Mouse (Mus musculus) limb, embryonic 11.5 days (tissue): ENCODE data around the gene Dmc1. TPM values are rescaled to one million over a fixed set of nuclear protein-coding genes. Genes with fewer than 3 reads are reported as not detected.

Experiments used
- ATAC-seq: fragments of 200-750 bp; cut with Nextera tagmentation; 2 replicates; pipeline ENCODE4 v1.8.0; 2017; ENCODE audit warnings: low read depth; ENCODE audit not compliant: insufficient number of reproducible peaks, low FRiP score, low TSS enrichment
- DNase-seq: peaks from one replicate; pipeline ENCODE4 v3.0.0-alpha.2; 2015; ENCODE audit warnings: low spot score
- H3K27ac ChIP-seq: fragments of 300-500 bp; sonication (generic); replicated peaks from 2 replicates; pipeline ENCODE4 v1.5.1; 2014; ENCODE audit warnings: low read depth, mild to moderate bottlenecking, low read length
- H3K27me3 ChIP-seq: fragments of 300-500 bp; sonication (generic); 2 replicates; pipeline ENCODE4 v1.6.1; 2014; ENCODE audit warnings: mild to moderate bottlenecking, low read length, mixed read lengths; ENCODE audit not compliant: control insufficient read depth, insufficient read depth
- H3K36me3 ChIP-seq: fragments of 300-500 bp; sonication (generic); 2 replicates; pipeline ENCODE4 v1.6.1; 2014; ENCODE audit warnings: mild to moderate bottlenecking, low read length, moderate library complexity, mixed read lengths; ENCODE audit not compliant: control insufficient read depth, insufficient read depth
- H3K4me1 ChIP-seq: fragments of 300-500 bp; sonication (generic); 2 replicates; pipeline ENCODE4 v1.6.1; 2014; ENCODE audit warnings: low read length, mixed read lengths; ENCODE audit not compliant: control insufficient read depth, insufficient read depth
- H3K4me2 ChIP-seq: fragments of 300-500 bp; sonication (generic); 2 replicates; pipeline ENCODE4 v1.6.1; 2014; ENCODE audit warnings: low read depth, mild to moderate bottlenecking, moderate library complexity; ENCODE audit not compliant: severe bottlenecking
- H3K4me3 ChIP-seq: fragments of 300-500 bp; sonication (generic); 2 replicates; pipeline ENCODE4 v1.5.1; 2014; ENCODE audit warnings: low read depth, low read length
- H3K9ac ChIP-seq: fragments of 300-500 bp; sonication (generic); 2 replicates; pipeline ENCODE4 v1.6.1; 2014; ENCODE audit warnings: mild to moderate bottlenecking, low read length
- H3K9me3 ChIP-seq: fragments of 300-500 bp; sonication (generic); 2 replicates; pipeline ENCODE4 v1.6.1; 2016; ENCODE audit warnings: low read length; ENCODE audit not compliant: control insufficient read depth
- WGBS: fragments of 180-500 bp; shearing (Covaris S2); extraction: QIAGEN DNeasy Blood & Tissue Kit; methylation state at CpG from one replicate; pipeline ENCODE4 v1.1.7; 2014; 5-methylcytosine and 5-hydroxymethylcytosine counted together
- polyA plus RNA-seq: library from polyadenylated mRNA; unstranded; fragments of >200 nt; fragmentation: Nextera tagmentation; extraction: Ambion mirVana; gene quantifications from 2 replicates; pipeline ENCODE4 v1.2.1, GENCODE M21; 2014

The Dmc1 gene
- polyA plus RNA-seq, 1 experiment from 2014 or later, result 1.2 TPM

DNA sequence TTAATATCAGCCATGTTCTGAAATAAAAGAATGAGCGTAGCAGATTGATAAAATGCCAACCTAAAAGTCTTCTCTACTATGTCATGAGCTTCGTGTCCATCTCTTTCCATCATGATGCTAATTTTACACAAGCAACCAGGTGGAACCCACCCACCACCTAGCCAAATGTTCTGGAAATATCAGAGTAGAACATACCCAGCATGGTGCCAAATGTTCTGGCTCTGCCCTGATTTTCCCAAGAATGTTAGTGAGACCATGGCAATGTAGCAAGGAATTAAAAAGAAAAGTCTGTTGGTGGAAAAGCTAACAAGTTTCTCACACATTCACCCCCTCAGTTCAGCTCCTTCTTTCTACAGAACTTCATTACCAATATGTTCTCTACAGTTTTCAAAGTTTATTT lies 4.7 kb downstream of the Dmc1 start:
- peaks cover 4% of the 10 kb centered on the region; the same call in 1 of the 2 replicates for H3K9me3 ChIP-seq
- H3K4me3 ChIP-seq, result no peak overlapping the region
- no peak overlapping the region for H3K27ac ChIP-seq
- H3K4me1 ChIP-seq, result 0 out of 2 replicates have a peak, but pooled peaks cover 2% of the 10 kb centered on the region
- H3K27me3 ChIP-seq, result 0 out of 2 replicates have a peak, but pooled peaks cover 4% of the 10 kb centered on the region
- no peak for ATAC-seq
- H3K9ac ChIP-seq, result no peak overlapping the region
- no peak for DNase-seq
- no peak overlapping the region for H3K4me2 ChIP-seq
- H3K36me3 ChIP-seq, result no peaks in the 10 kb centered on the region
- 85% methylated on average over 2 of the region's 2 CpGs for WGBS

DNA sequence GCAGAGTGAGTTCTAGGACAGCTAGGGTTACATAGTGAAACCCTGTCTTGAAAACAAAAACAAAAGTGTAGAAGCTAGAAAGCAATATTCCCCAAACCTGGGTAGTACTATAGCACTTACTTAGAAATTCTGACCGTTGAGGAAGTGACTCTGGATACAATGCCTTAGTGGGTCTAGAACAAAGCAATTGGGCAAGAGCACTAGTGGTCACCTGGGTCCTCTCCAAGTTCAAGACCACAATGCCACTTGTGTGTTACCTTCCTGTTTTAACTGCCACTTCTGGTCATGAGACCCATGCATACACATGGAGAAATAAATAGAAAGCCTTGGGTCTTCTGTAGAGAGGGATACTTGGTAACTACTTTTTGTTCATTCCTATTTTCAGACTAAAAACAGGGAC lies 6.2 kb downstream of the Dmc1 start:
- DNase-seq (no peak), ATAC-seq (no peak)
- no peak overlapping the region for H3K27ac ChIP-seq
- no peak overlapping the region for H3K4me3 ChIP-seq
- no peaks in the 10 kb centered on the region for H3K4me1 ChIP-seq
- no peaks in the 10 kb centered on the region for H3K9me3 ChIP-seq
- no peak overlapping the region for H3K4me2 ChIP-seq
- no peaks in the 10 kb centered on the region for H3K27me3 ChIP-seq
- WGBS, result 88% methylated on average over 1 of the region's 1 CpGs
- H3K9ac ChIP-seq, result no peak overlapping the region
- H3K36me3 ChIP-seq, result no peaks in the 10 kb centered on the region

DNA sequence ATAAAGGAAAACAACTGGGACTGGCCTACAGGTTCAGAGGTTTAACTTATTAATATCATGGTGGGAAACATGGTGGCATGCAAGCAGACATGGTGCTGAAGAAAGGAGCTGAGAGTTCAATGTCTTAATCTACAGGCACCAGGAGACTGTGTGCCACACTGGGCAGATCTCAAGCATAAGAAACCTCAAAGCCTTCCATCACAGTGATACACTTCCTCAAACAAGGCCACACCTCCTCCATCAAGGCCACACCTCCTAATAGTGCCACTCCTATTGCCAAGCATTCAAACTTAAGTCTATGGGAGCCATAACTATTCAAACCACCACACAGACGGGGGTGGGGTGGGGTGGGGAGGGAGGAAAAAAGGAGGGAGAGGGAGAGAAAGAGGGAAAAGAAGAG lies 23.3 kb downstream of the Dmc1 start:
- no peaks in the 10 kb centered on the region for H3K9me3 ChIP-seq
- no peak overlapping the region for H3K9ac ChIP-seq
- 65% methylated on average over 1 of the region's 1 CpGs for WGBS
- no peak overlapping the region for H3K4me2 ChIP-seq
- no peak for ATAC-seq
- no peak for DNase-seq
- no peaks in the 10 kb centered on the region for H3K36me3 ChIP-seq
- H3K4me3 ChIP-seq, result no peak overlapping the region
- H3K27ac ChIP-seq, result no peak overlapping the region
- no peaks in the 10 kb centered on the region for H3K4me1 ChIP-seq
- H3K27me3 ChIP-seq, result no peaks in the 10 kb centered on the region

DNA sequence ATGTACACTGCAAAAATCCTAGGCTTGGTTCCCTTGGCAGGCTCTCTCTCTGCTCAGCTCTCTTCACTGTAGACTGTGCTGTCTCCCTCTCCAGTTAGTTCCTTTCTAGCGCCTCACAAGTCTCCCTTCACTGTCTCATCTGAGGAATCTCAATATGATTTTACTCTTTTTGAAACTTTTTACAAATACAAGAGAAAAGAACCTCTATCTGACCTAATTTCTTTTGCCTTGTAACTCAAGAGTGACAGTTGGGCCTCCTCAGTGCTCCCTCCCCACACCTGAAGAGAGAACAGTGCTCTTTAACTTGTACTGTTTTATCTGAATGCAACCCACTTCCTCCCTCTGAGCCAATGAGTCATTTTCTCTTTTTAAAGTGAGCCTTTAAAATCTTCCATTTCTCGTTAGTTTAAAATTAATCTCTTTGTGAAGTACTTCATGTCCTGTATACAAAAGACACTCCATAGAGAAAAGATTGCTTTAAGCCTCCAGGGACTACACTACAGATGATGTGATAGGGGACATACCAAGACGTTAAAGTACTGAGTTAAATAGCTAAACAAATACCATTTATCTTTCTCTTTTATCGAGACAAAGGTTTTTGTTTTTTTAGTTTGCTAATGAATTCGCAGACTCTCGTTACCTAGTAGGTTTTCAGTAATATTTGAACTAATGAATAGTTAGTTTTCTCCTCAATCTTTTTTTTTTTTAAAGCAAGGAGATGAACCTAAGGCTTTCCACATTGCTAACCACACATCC lies 27.1 kb downstream of the Dmc1 start:
- WGBS, result 78% methylated on average over 6 of the region's 6 CpGs
- H3K36me3 ChIP-seq, result no peaks in the 10 kb centered on the region

DNA sequence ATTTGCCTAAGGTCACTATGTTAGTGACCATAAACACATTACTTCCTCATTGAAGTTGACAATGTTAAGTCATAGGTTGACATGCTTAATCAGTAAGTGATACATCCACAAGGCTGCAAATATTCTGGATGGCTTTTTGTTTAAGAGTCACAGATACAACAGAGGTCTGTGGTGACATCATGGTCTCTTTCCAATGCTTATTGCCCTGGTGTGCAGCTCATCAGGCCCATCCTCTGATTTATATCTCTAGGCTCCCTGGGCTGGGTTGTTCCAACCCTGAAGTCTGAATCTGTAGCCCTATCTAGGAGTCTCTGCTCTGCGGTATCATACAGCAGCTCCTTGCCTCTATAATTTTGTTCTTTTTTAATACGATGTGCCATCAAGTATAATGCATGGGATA lies 28.0 kb downstream of the Dmc1 start:
- Histone ChIP-seq H3K4me1 (no peaks in the 10 kb centered on the region), H3K4me2 (no peak overlapping the region), H3K27me3 (no peaks in the 10 kb centered on the region), H3K9ac (no peak overlapping the region), H3K27ac (no peak overlapping the region), H3K9me3 (no peaks in the 10 kb centered on the region), H3K4me3 (no peak overlapping the region), H3K36me3 (no peaks in the 10 kb centered on the region)
- ATAC-seq, result no peak
- no peak for DNase-seq
- WGBS, result 91% methylated on average over 2 of the region's 2 CpGs

More for the DNA sequence above, 27.1 kb downstream of the Dmc1 start:
- ATAC-seq (no peak), DNase-seq (no peak)
- Histone ChIP-seq H3K4me1 (no peaks in the 10 kb centered on the region), H3K4me3 (no peak overlapping the region), H3K4me2 (no peak overlapping the region), H3K27me3 (no peaks in the 10 kb centered on the region), H3K9ac (no peak overlapping the region), H3K27ac (no peak overlapping the region), H3K9me3 (no peaks in the 10 kb centered on the region)

DNA sequence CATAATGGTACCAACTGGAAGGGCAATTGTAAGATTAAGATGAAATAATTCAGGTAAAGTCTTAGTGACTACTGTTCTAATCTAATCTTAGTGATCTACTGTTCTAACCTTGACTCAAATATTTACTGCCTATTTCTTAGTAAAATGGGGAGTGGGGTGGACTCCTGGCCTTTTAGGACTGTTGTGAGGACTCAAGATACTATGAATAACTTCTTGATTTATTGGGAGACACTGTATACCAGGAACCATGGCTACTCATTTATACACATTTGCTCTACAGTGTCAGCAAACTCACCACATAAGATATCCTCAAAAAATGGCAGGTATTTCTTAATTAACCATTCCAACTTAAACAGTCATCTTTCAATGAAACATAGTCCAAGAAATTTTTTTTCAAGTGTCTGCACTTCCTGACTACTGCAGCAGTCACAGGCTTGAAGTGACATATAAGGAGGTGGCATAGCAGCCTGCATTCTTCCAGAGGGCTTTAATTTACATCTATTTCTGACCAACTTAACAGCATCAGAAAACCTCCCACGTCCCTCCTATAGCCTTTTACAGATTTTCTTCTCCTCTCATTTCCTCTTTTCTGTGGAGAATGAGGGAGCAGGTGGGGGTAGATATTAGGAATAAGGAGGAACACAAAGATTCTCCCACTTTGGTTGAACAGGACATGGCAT lies 29.2 kb downstream of the Dmc1 start:
- DNase-seq (no peak), ATAC-seq (no peak)
- Histone ChIP-seq H3K4me2 (no peak overlapping the region), H3K27me3 (no peaks in the 10 kb centered on the region), H3K27ac (no peak overlapping the region), H3K4me1 (no peaks in the 10 kb centered on the region), H3K36me3 (no peaks in the 10 kb centered on the region), H3K4me3 (no peak overlapping the region), H3K9me3 (no peaks in the 10 kb centered on the region), H3K9ac (no peak overlapping the region)
- 69% methylated on average over 1 of the region's 1 CpGs for WGBS

DNA sequence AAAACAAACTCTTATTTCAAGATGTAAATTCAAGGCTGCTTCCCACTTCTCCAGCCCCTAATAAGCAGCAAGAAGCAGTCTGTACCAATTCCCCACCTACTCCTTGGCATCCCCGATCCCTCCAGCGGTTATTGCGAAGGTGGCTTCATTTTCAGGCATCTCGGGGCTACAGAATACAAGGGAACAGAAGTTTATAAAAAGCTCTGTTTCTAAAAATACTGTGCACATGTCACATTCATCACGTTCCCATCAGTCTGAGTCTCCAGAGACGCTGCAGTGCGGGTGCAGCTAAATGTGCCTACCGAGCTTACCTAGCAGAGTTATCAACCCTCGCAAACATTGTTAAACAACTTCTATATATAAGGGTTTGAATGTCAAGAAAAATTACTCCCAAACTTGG lies 42.5 kb downstream of the Dmc1 start:
- Histone ChIP-seq H3K27ac (no peak overlapping the region), H3K9ac (no peak overlapping the region), H3K4me1 (no peaks in the 10 kb centered on the region), H3K4me3 (no peak overlapping the region), H3K9me3 (no peaks in the 10 kb centered on the region), H3K27me3 (no peaks in the 10 kb centered on the region), H3K36me3 (no peaks in the 10 kb centered on the region), H3K4me2 (no peak overlapping the region)
- no peak for ATAC-seq
- WGBS, result 88% methylated on average over 9 of the region's 9 CpGs
- DNase-seq, result no peak

DNA sequence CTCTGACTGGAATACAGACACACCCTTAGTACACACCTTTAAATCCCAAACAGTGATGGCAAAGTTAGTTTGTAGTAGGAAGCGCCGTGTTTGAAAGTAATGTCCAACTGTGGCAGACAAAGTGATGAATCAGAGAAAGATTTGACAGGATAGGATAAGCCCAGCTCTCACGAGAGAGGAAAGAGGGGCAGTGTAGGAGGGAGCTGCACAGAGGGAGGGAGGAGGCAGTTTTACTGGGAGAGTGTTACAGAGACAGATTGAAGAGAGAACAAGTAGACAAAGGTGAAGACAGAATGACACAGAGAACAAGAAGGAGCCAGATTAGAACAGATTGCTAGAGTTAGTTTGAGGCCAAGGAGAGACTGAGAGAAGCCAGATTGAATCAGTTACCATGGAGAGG lies 45.3 kb downstream of the Dmc1 start:
- Histone ChIP-seq H3K27ac (no peak overlapping the region), H3K9me3 (no peaks in the 10 kb centered on the region), H3K4me1 (no peaks in the 10 kb centered on the region), H3K4me2 (no peak overlapping the region), H3K4me3 (no peak overlapping the region), H3K27me3 (no peaks in the 10 kb centered on the region), H3K36me3 (no peaks in the 10 kb centered on the region), H3K9ac (no peak overlapping the region)
- ATAC-seq, result no peak
- WGBS, result 70% methylated on average over 3 of the region's 3 CpGs
- DNase-seq, result no peak
